Mouse (Mus musculus) cerebellum, adult 2 months (tissue): ENCODE results near the gene Tepp.

Experiments used
- CTCF ChIP-seq: fragments of 200-500 bp; IDR thresholded peaks from 2 replicates; pipeline ENCODE4 v1.5.1; 2011; ENCODE audit warnings: low read depth, mild to moderate bottlenecking, control low read depth, low read length, moderate library complexity, borderline replicate concordance; ENCODE audit not compliant: insufficient read depth
- POLR2A ChIP-seq: fragments of 200-500 bp; IDR thresholded peaks from 2 replicates; pipeline ENCODE4 v1.6.1; 2011; ENCODE audit warnings: low read length, control low read depth, borderline replicate concordance; ENCODE audit not compliant: insufficient read depth

DNA sequence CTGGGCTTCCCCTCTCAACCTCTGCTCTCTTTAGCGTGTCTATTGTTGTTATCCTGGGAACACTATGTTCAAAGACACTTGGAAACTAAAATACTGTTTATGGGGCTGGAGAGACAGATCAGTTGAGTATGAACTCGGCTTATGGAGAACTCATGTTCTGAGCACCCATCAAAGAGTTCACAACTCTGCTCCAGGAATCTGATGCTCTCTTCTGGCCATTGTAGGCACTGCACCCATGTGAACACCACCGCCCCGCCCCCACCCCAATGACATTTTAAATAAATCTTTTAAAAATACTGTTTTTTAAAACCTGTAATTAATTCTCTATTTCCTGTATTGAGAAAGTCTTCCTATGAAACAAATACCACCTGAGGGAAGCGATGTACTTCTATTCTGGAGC is 8.0 kb upstream of the Tepp start:
- TF ChIP-seq CTCF (peak; percentile 45; the same call in 1 of the 2 replicates), POLR2A (no peak)
